Mouse (Mus musculus) cerebellum, adult 2 months (tissue): Measurements from ENCODE around the gene Veph1.

Experiments
- CTCF ChIP-seq: fragments of 200-500 bp; IDR thresholded peaks from 2 replicates; pipeline ENCODE4 v1.5.1; 2011; ENCODE audit warnings: low read depth, mild to moderate bottlenecking, control low read depth, low read length, moderate library complexity, borderline replicate concordance; ENCODE audit not compliant: insufficient read depth
- POLR2A ChIP-seq: fragments of 200-500 bp; IDR thresholded peaks from 2 replicates; pipeline ENCODE4 v1.6.1; 2011; ENCODE audit warnings: low read length, control low read depth, borderline replicate concordance; ENCODE audit not compliant: insufficient read depth

GRCm38 (mm10) chr3:66050092-66050886 lies 246.3 kb downstream of the Veph1 start:
- no peak for TF ChIP-seq CTCF
- TF ChIP-seq POLR2A, result no peak
